Mouse (Mus musculus): ENCODE data around the gene Prrg4. TPM values are rescaled to one million over a fixed set of nuclear protein-coding genes. Genes with fewer than 3 reads are reported as not detected.
"Not testable (repeated sequence)": the region's sequence is repeated elsewhere in the genome, so short reads cannot be mapped to it uniquely, and the experiment has no call there.

Prrg4 gene
- polyA plus RNA-seq, 1 experiment from 2014 or later: 2.1 TPM

GRCm38 (mm10) chr2:104859060-104859459 is 9.4 kb upstream of the Prrg4 start:
- H3K4me1 ChIP-seq (replicated peaks; ENCODE audit: control insufficient read depth, insufficient read depth, low read length): no peaks in the 10 kb centered on the region
- H3K27me3 ChIP-seq (ENCODE audit: control insufficient read depth, insufficient read depth, low read depth, low read length): no peaks in the 10 kb centered on the region
- ATAC-seq (ENCODE audit: low read depth): no peak
- H3K4me2 ChIP-seq (ENCODE audit: low read depth, low read length): no peak overlapping the region
- H3K36me3 ChIP-seq (ENCODE audit: control insufficient read depth, insufficient read depth, low read length): no peaks in the 10 kb centered on the region
- H3K4me3 ChIP-seq (ENCODE audit: low read length): no peak overlapping the region
- WGBS: 68% methylated on average over 5 of the region's 5 CpGs
- no peaks in the 10 kb centered on the region for H3K9me3 ChIP-seq (ENCODE audit: control insufficient read depth, low read length)
- no peak overlapping the region for H3K27ac ChIP-seq (ENCODE audit: low read length)
- no peak overlapping the region for H3K9ac ChIP-seq (ENCODE audit: low read length)

GRCm38 (mm10) chr2:104858083-104858482 is 8.4 kb upstream of the Prrg4 start:
- H3K27me3 ChIP-seq (ENCODE audit: control insufficient read depth, insufficient read depth, low read depth, low read length); H3K4me1 ChIP-seq (replicated peaks; ENCODE audit: control insufficient read depth, insufficient read depth, low read length); H3K4me3 ChIP-seq (ENCODE audit: low read length); H3K36me3 ChIP-seq (ENCODE audit: control insufficient read depth, insufficient read depth, low read length); H3K4me2 ChIP-seq (ENCODE audit: low read depth, low read length); ATAC-seq (ENCODE audit: low read depth); H3K9ac ChIP-seq (ENCODE audit: low read length); H3K27ac ChIP-seq (ENCODE audit: low read length); H3K9me3 ChIP-seq (ENCODE audit: control insufficient read depth, low read length): not testable (repeated sequence)
- 82% methylated on average over 3 of the region's 3 CpGs for WGBS

GRCm38 (mm10) chr2:104856218-104856617 is 6.5 kb upstream of the Prrg4 start:
- no peak overlapping the region for H3K4me3 ChIP-seq (ENCODE audit: low read length)

GRCm38 (mm10) chr2:104855732-104856131 is 6.1 kb upstream of the Prrg4 start:
- Histone ChIP-seq H3K36me3 (ENCODE audit: control insufficient read depth, insufficient read depth, low read length) (no peaks in the 10 kb centered on the region), H3K4me1 (replicated peaks; ENCODE audit: control insufficient read depth, insufficient read depth, low read length) (no peaks in the 10 kb centered on the region), H3K9ac (ENCODE audit: low read length) (no peak overlapping the region), H3K9me3 (ENCODE audit: control insufficient read depth, low read length) (no peaks in the 10 kb centered on the region), H3K4me3 (ENCODE audit: low read length) (no peak overlapping the region), H3K27ac (ENCODE audit: low read length) (no peak overlapping the region), H3K4me2 (ENCODE audit: low read depth, low read length) (no peak overlapping the region), H3K27me3 (ENCODE audit: control insufficient read depth, insufficient read depth, low read depth, low read length) (no peaks in the 10 kb centered on the region; the same call in 1 of the 2 replicates)
- WGBS: 46% methylated on average over 3 of the region's 3 CpGs
- ATAC-seq (ENCODE audit: low read depth): no peak

More at GRCm38 (mm10) chr2:104856218-104856617, 6.5 kb upstream of the Prrg4 start:
- no peak for ATAC-seq (ENCODE audit: low read depth)
- no peaks in the 10 kb centered on the region for H3K4me1 ChIP-seq (replicated peaks; ENCODE audit: control insufficient read depth, insufficient read depth, low read length)
- no peaks in the 10 kb centered on the region for H3K9me3 ChIP-seq (ENCODE audit: control insufficient read depth, low read length)
- no peak overlapping the region for H3K9ac ChIP-seq (ENCODE audit: low read length)
- no peak overlapping the region for H3K27ac ChIP-seq (ENCODE audit: low read length)
- H3K36me3 ChIP-seq (ENCODE audit: control insufficient read depth, insufficient read depth, low read length): no peaks in the 10 kb centered on the region
- no peak overlapping the region for H3K4me2 ChIP-seq (ENCODE audit: low read depth, low read length)
- H3K27me3 ChIP-seq (ENCODE audit: control insufficient read depth, insufficient read depth, low read depth, low read length): no peaks in the 10 kb centered on the region; the same call in 1 of the 2 replicates
- 55% methylated on average over 1 of the region's 1 CpGs for WGBS

- H3K4me3 ChIP-seq (ENCODE audit: low read length): no peak overlapping the region
- H3K9me3 ChIP-seq (ENCODE audit: control insufficient read depth, low read length): no peaks in the 10 kb centered on the region
- H3K27ac ChIP-seq (ENCODE audit: low read length): no peak overlapping the region
- H3K36me3 ChIP-seq (ENCODE audit: control insufficient read depth, insufficient read depth, low read length): no peaks in the 10 kb centered on the region
- ATAC-seq (ENCODE audit: low read depth): no peak
- 58% methylated on average over 1 of the region's 1 CpGs for WGBS
- H3K9ac ChIP-seq (ENCODE audit: low read length): no peak overlapping the region
- 0 out of 2 replicates have a peak, but pooled peaks cover 2% of the 10 kb centered on the region for H3K4me1 ChIP-seq (replicated peaks; ENCODE audit: control insufficient read depth, insufficient read depth, low read length)
- no peak overlapping the region for H3K4me2 ChIP-seq (ENCODE audit: low read depth, low read length)
- H3K27me3 ChIP-seq (ENCODE audit: control insufficient read depth, insufficient read depth, low read depth, low read length): no peaks in the 10 kb centered on the region; the same call in 1 of the 2 replicates
These were observed 5.2 kb upstream of the Prrg4 start for GRCm38 (mm10) chr2:104854836-104855235.

GRCm38 (mm10) chr2:104852546-104852945 is 2.9 kb upstream of the Prrg4 start:
- ATAC-seq (ENCODE audit: low read depth): no peak
- Histone ChIP-seq H3K9ac (ENCODE audit: low read length) (no peak overlapping the region), H3K27ac (ENCODE audit: low read length) (no peak overlapping the region), H3K36me3 (ENCODE audit: control insufficient read depth, insufficient read depth, low read length) (no peaks in the 10 kb centered on the region), H3K27me3 (ENCODE audit: control insufficient read depth, insufficient read depth, low read depth, low read length) (peaks cover 2% of the 10 kb centered on the region), H3K9me3 (ENCODE audit: control insufficient read depth, low read length) (no peaks in the 10 kb centered on the region), H3K4me1 (replicated peaks; ENCODE audit: control insufficient read depth, insufficient read depth, low read length) (peaks cover 10% of the 10 kb centered on the region; the same call in 1 of the 2 replicates), H3K4me2 (ENCODE audit: low read depth, low read length) (no peak overlapping the region), H3K4me3 (ENCODE audit: low read length) (no peak overlapping the region)
- WGBS: 88% methylated on average over 7 of the region's 7 CpGs

GRCm38 (mm10) chr2:104851686-104852085 is 2.0 kb upstream of the Prrg4 start:
- H3K36me3 ChIP-seq (ENCODE audit: control insufficient read depth, insufficient read depth, low read length): no peaks in the 10 kb centered on the region
- peaks cover 10% of the 10 kb centered on the region; the same call in 1 of the 2 replicates for H3K4me1 ChIP-seq (replicated peaks; ENCODE audit: control insufficient read depth, insufficient read depth, low read length)
- no peak overlapping the region for H3K4me3 ChIP-seq (ENCODE audit: low read length)
- H3K4me2 ChIP-seq (ENCODE audit: low read depth, low read length): no peak overlapping the region
- H3K9ac ChIP-seq (ENCODE audit: low read length): no peak overlapping the region
- H3K9me3 ChIP-seq (ENCODE audit: control insufficient read depth, low read length): no peaks in the 10 kb centered on the region
- WGBS: 27% methylated on average over 5 of the region's 5 CpGs
- H3K27ac ChIP-seq (ENCODE audit: low read length): no peak overlapping the region
- no peak for ATAC-seq (ENCODE audit: low read depth)
- peaks cover 2% of the 10 kb centered on the region for H3K27me3 ChIP-seq (ENCODE audit: control insufficient read depth, insufficient read depth, low read depth, low read length)

GRCm38 (mm10) chr2:104849991-104850359 is 299 bp upstream of the Prrg4 start:
- Histone ChIP-seq H3K9me3 (ENCODE audit: control insufficient read depth, low read length) (no peaks in the 10 kb centered on the region), H3K27me3 (ENCODE audit: control insufficient read depth, insufficient read depth, low read depth, low read length) (peaks cover 2% of the 10 kb centered on the region), H3K4me1 (replicated peaks; ENCODE audit: control insufficient read depth, insufficient read depth, low read length) (peaks cover 10% of the 10 kb centered on the region; the same call in 1 of the 2 replicates), H3K9ac (ENCODE audit: low read length) (peak overlapping the region; percentile 69; the same call in 1 of the 2 replicates), H3K27ac (ENCODE audit: low read length) (no peak overlapping the region), H3K36me3 (ENCODE audit: control insufficient read depth, insufficient read depth, low read length) (no peaks in the 10 kb centered on the region), H3K4me3 (ENCODE audit: low read length) (peak overlapping the region; percentile 64), H3K4me2 (ENCODE audit: low read depth, low read length) (peak overlapping the region; percentile 97)
- ATAC-seq (ENCODE audit: low read depth): peak; percentile 6; the same call in 1 of the 2 replicates
- 53% methylated on average over 3 of the region's 3 CpGs for WGBS

GRCm38 (mm10) chr2:104848235-104849161 is 1.2 kb downstream of the Prrg4 start:
- no peak for ATAC-seq (ENCODE audit: low read depth)
- peaks cover 2% of the 10 kb centered on the region for H3K27me3 ChIP-seq (ENCODE audit: control insufficient read depth, insufficient read depth, low read depth, low read length)
- peaks cover 10% of the 10 kb centered on the region; the same call in 1 of the 2 replicates for H3K4me1 ChIP-seq (replicated peaks; ENCODE audit: control insufficient read depth, insufficient read depth, low read length)
- no peaks in the 10 kb centered on the region for H3K9me3 ChIP-seq (ENCODE audit: control insufficient read depth, low read length)
- peak overlapping the region; percentile 69 for H3K9ac ChIP-seq (ENCODE audit: low read length)
- H3K4me2 ChIP-seq (ENCODE audit: low read depth, low read length): peak overlapping the region; percentile 97
- H3K36me3 ChIP-seq (ENCODE audit: control insufficient read depth, insufficient read depth, low read length): no peaks in the 10 kb centered on the region
- H3K4me3 ChIP-seq (ENCODE audit: low read length): peak overlapping the region; percentile 64
- WGBS: 25% methylated on average over 16 of the region's 16 CpGs
- no peak overlapping the region for H3K27ac ChIP-seq (ENCODE audit: low read length)
